Mouse (Mus musculus) ES-CJ7 (cell line): Measurements from ENCODE around the gene Zbtb44.

ENCODE experiments used
- DNase-seq: peaks from one replicate; pipeline ENCODE4 v3.0.0; 2011; ENCODE audit warnings: low read depth, low spot score

Zbtb44 gene

GRCm38 (mm10) chr9:31098118-31098517, 67.7 kb downstream of the Zbtb44 start:
- peak; percentile 76 for DNase-seq

- DNase-seq: no peak
Measured at GRCm38 (mm10) chr9:31108464-31108863, 78.0 kb downstream of the Zbtb44 start.

- DNase-seq: no peak
Measured at GRCm38 (mm10) chr9:31115586-31115985, 85.1 kb downstream of the Zbtb44 start.

- no peak for DNase-seq
Measured at GRCm38 (mm10) chr9:31117088-31117487, 86.6 kb downstream of the Zbtb44 start.

- peak; percentile 79 for DNase-seq
Measured at GRCm38 (mm10) chr9:31117488-31117887, 87.0 kb downstream of the Zbtb44 start.

- DNase-seq: peak; percentile 88
Measured at GRCm38 (mm10) chr9:31118520-31119298, 88.3 kb downstream of the Zbtb44 start.

GRCm38 (mm10) chr9:31119405-31119804, 89.0 kb downstream of the Zbtb44 start:
- peak; percentile 57 for DNase-seq

- peak; percentile 84 for DNase-seq
Measured at GRCm38 (mm10) chr9:31119882-31120532, 89.6 kb downstream of the Zbtb44 start.

GRCm38 (mm10) chr9:31120533-31120915, 90.1 kb downstream of the Zbtb44 start:
- no peak for DNase-seq

- no peak for DNase-seq
Measured at GRCm38 (mm10) chr9:31122464-31123030, 92.1 kb downstream of the Zbtb44 start.
